Mouse (Mus musculus): ENCODE data around the gene Arhgef39. TPM values are rescaled to one million over a fixed set of nuclear protein-coding genes. Genes with fewer than 3 reads are reported as not detected.

Gene Arhgef39
- under 1 TPM; 0.37 to 0.96 TPM for total RNA-seq (2021)

- peak; percentile 69 to 72 for DNase-seq (ENCODE audit: low spot score in 2 of 2)
- intact Hi-C loops (cut with DNase I): no loop called here
Observed at GRCm38 (mm10) chr4:43499407-43500333, at the start of gene Arhgef39. TSS of gene Arhgef39 (minus strand) at chr4:43499695.

GRCm38 (mm10) chr4:43549055-43549454, 49.6 kb upstream of the Arhgef39 start:
- intact Hi-C loops (cut with DNase I): no loop called here
- no peak for DNase-seq (ENCODE audit: low spot score in 2 of 2)

GRCm38 (mm10) chr4:43547160-43547559, 47.7 kb upstream of the Arhgef39 start:
- no peak for DNase-seq (ENCODE audit: low spot score in 2 of 2)

GRCm38 (mm10) chr4:43546375-43547047, 47.0 kb upstream of the Arhgef39 start:
- no peak for DNase-seq (ENCODE audit: low spot score in 2 of 2)
- intact Hi-C loops (cut with DNase I): no loop called here

More at GRCm38 (mm10) chr4:43547160-43547559, 47.7 kb upstream of the Arhgef39 start:
- intact Hi-C loops (cut with DNase I): no loop called here

GRCm38 (mm10) chr4:43542044-43542443, 42.5 kb upstream of the Arhgef39 start:
- no peak for DNase-seq (ENCODE audit: low spot score in 2 of 2)
- intact Hi-C loops (cut with DNase I): no loop called here

- DNase-seq (ENCODE audit: low spot score in 2 of 2): no peak
- intact Hi-C loops (cut with DNase I): no loop called here
Observed at GRCm38 (mm10) chr4:43536031-43536430, 36.5 kb upstream of the Arhgef39 start.

- intact Hi-C loops (cut with DNase I): no loop called here
- DNase-seq (ENCODE audit: low spot score in 2 of 2): no peak
Observed at GRCm38 (mm10) chr4:43535628-43536027, 36.1 kb upstream of the Arhgef39 start.

- no peak for DNase-seq (ENCODE audit: low spot score in 2 of 2)
- intact Hi-C loops (cut with DNase I): loop anchor here (5.0 kb wide), 2 partner anchors 91 to 124 kb away; partner anchors contain the start of genes Hint2 and Tesk1
Observed at GRCm38 (mm10) chr4:43533270-43533669, 33.8 kb upstream of the Arhgef39 start.

- intact Hi-C loops (cut with DNase I): loop anchor here (5.0 kb wide), 2 partner anchors 88 to 127 kb away; partner anchors contain the start of genes Hint2 and Tesk1
Observed at GRCm38 (mm10) chr4:43530581-43530980, 31.1 kb upstream of the Arhgef39 start.

GRCm38 (mm10) chr4:43530081-43530501, 30.6 kb upstream of the Arhgef39 start:
- intact Hi-C loops (cut with DNase I): loop anchor here (5.0 kb wide), 2 partner anchors 88 to 127 kb away; partner anchors contain the start of genes Hint2 and Tesk1
- peak in 1 of 2 experiments; percentile 36 for DNase-seq (ENCODE audit: low spot score in 2 of 2)

More at GRCm38 (mm10) chr4:43530581-43530980, 31.1 kb upstream of the Arhgef39 start:
- DNase-seq (ENCODE audit: low spot score in 2 of 2): peak; percentile 74 to 86

- no peak for DNase-seq (ENCODE audit: low spot score in 2 of 2)
- intact Hi-C loops (cut with DNase I): loop anchor here (5.0 kb wide), 1 partner anchor 36 kb away; the partner anchor contains the start of gene Ccdc107
Observed at GRCm38 (mm10) chr4:43528487-43528886, 29.0 kb upstream of the Arhgef39 start.

- intact Hi-C loops (cut with DNase I): loop anchor here (5.0 kb wide), 1 partner anchor 36 kb away; the partner anchor contains the start of gene Ccdc107
- DNase-seq (ENCODE audit: low spot score in 2 of 2): no peak
Observed at GRCm38 (mm10) chr4:43527880-43528279, 28.4 kb upstream of the Arhgef39 start.

- peak; percentile 85 to 89 for DNase-seq (ENCODE audit: low spot score in 2 of 2)
- intact Hi-C loops (cut with DNase I): no loop called here
Observed at GRCm38 (mm10) chr4:43519956-43520355, 20.5 kb upstream of the Arhgef39 start.

- DNase-seq (ENCODE audit: low spot score in 2 of 2): no peak
- intact Hi-C loops (cut with DNase I): no loop called here
Observed at GRCm38 (mm10) chr4:43519551-43519950, 20.1 kb upstream of the Arhgef39 start.

- intact Hi-C loops (cut with DNase I): no loop called here
- no peak for DNase-seq (ENCODE audit: low spot score in 2 of 2)
Observed at GRCm38 (mm10) chr4:43515764-43516708, 16.5 kb upstream of the Arhgef39 start.

- no peak for DNase-seq (ENCODE audit: low spot score in 2 of 2)
- intact Hi-C loops (cut with DNase I): no loop called here
Observed at GRCm38 (mm10) chr4:43513791-43514190, 14.3 kb upstream of the Arhgef39 start.

- intact Hi-C loops (cut with DNase I): no loop called here
- DNase-seq (ENCODE audit: low spot score in 2 of 2): no peak
Observed at GRCm38 (mm10) chr4:43513300-43513699, 13.8 kb upstream of the Arhgef39 start.

GRCm38 (mm10) chr4:43512653-43513052, 13.2 kb upstream of the Arhgef39 start:
- intact Hi-C loops (cut with DNase I): no loop called here
- DNase-seq (ENCODE audit: low spot score in 2 of 2): no peak
